Mouse (Mus musculus): ENCODE results near the gene Chrnb1. TPM values are rescaled to one million over a fixed set of nuclear protein-coding genes. Genes with fewer than 3 reads are reported as not detected.

The Chrnb1 gene
- total and polyA plus RNA-seq, 3 experiments = 0.31 to 1.6 TPM; not detected in 1

- no peaks in the 10 kb centered on the region for H3K4me1 ChIP-seq (ENCODE audit: control insufficient read depth in 1 of 2, insufficient read depth in 2 of 2, low read length in 2 of 2)
These were observed 27.7 kb upstream of the Chrnb1 start for GRCm38 (mm10) chr11:69823456-69823855.

GRCm38 (mm10) chr11:69822080-69822479 lies 26.3 kb upstream of the Chrnb1 start, which contains the start of gene Spem1:
Gene Spem1 (minus strand): TSS chr11:69822180.
- H3K36me3 ChIP-seq (ENCODE audit: control insufficient read depth in 1 of 2, insufficient read depth in 2 of 2, low read length in 2 of 2) = no peaks in the 10 kb centered on the region
- no peak for DNase-seq (ENCODE audit: low read depth, low spot score)
- H3K4me1 ChIP-seq (ENCODE audit: control insufficient read depth in 1 of 2, insufficient read depth in 2 of 2, low read length in 2 of 2) = no peaks in the 10 kb centered on the region
- H3K27me3 ChIP-seq (ENCODE audit: control insufficient read depth in 1 of 2, insufficient read depth in 2 of 2, low read length in 2 of 2) = 0 out of 4 replicates have a peak, but pooled peaks cover 0 to 2% of the 10 kb centered on the region in 2 experiments
- H3K9ac ChIP-seq (ENCODE audit: control insufficient read depth, low read depth, low read length, poor library complexity, severe bottlenecking) = no peak within 1 kb of the TSS
- TF ChIP-seq ETS1 (IDR thresholded peaks at IDR 0.05; ENCODE audit: low read depth, low read length) (no peak), GABPA (IDR thresholded peaks at IDR 0.05; ENCODE audit: low read depth, low read length) (no peak), ELF1 (IDR thresholded peaks at IDR 0.05; ENCODE audit: low read depth, low read length) (no peak), CHD2 (IDR thresholded peaks at IDR 0.05; ENCODE audit: low read length) (no peak), ZNF384 (IDR thresholded peaks at IDR 0.05; ENCODE audit: low read depth, low read length) (no peak)
- no peaks in the 10 kb centered on the region for H3K9me3 ChIP-seq (replicated peaks; ENCODE audit: insufficient read depth, low read length)
- H3K27ac ChIP-seq (ENCODE audit: control insufficient read depth, low read depth, low read length) = no peak within 1 kb of the TSS
- H3K4me3 ChIP-seq (ENCODE audit: control insufficient read depth in 1 of 2, insufficient read depth in 1 of 2, low read depth in 2 of 2, low read length in 2 of 2) = no peak within 1 kb of the TSS
- H3K79me2 ChIP-seq (ENCODE audit: control insufficient read depth, insufficient read depth, low read length, poor library complexity) = no peaks in the 10 kb centered on the region

More at GRCm38 (mm10) chr11:69823456-69823855, 27.7 kb upstream of the Chrnb1 start:
- H3K27me3 ChIP-seq (ENCODE audit: control insufficient read depth in 1 of 2, insufficient read depth in 2 of 2, low read length in 2 of 2) = no peaks in the 10 kb centered on the region
- no peaks in the 10 kb centered on the region for H3K9me3 ChIP-seq (replicated peaks; ENCODE audit: insufficient read depth, low read length)
- H3K4me3 ChIP-seq (ENCODE audit: control insufficient read depth in 1 of 2, insufficient read depth in 1 of 2, low read depth in 2 of 2, low read length in 2 of 2) = no peak overlapping the region
- no peaks in the 10 kb centered on the region for H3K79me2 ChIP-seq (ENCODE audit: control insufficient read depth, insufficient read depth, low read length, poor library complexity)
- TF ChIP-seq UBTF (IDR thresholded peaks at IDR 0.05; ENCODE audit: borderline replicate concordance, insufficient read depth, low read depth, low read length) (no peak), NELFE (IDR thresholded peaks at IDR 0.05; ENCODE audit: low read depth, low read length) (no peak), MXI1 (IDR thresholded peaks at IDR 0.05; ENCODE audit: low read depth, low read length) (no peak), MAZ (IDR thresholded peaks at IDR 0.05; ENCODE audit: low read depth, low read length) (no peak), CHD1 (IDR thresholded peaks at IDR 0.05; ENCODE audit: low read depth, low read length) (no peak), TCF12 (IDR thresholded peaks at IDR 0.05; ENCODE audit: low read depth, low read length) (no peak), USF2 (IDR thresholded peaks at IDR 0.05; ENCODE audit: borderline replicate concordance in 1 of 2, insufficient read depth in 1 of 2, low read depth in 1 of 2, low read length in 2 of 2) (no peak), GABPA (IDR thresholded peaks at IDR 0.05; ENCODE audit: low read depth, low read length) (no peak), SMC3 (IDR thresholded peaks at IDR 0.05; ENCODE audit: low read depth, low read length) (no peak), KAT2A (conservative IDR thresholded peaks at IDR 0.05; ENCODE audit: low read depth, low read length) (no peak), POLR2AphosphoS5 (IDR thresholded peaks at IDR 0.05; ENCODE audit: borderline replicate concordance, low read depth, low read length) (no peak), CTCF (IDR thresholded peaks at IDR 0.05 in 2 of 3, conservative IDR thresholded peaks at IDR 0.05 in 1 of 3; ENCODE audit: control insufficient read depth in 1 of 3, insufficient read depth in 1 of 3, low read depth in 2 of 3, low read length in 3 of 3, poor library complexity in 1 of 3, severe bottlenecking in 1 of 3) (no peak), TBP (IDR thresholded peaks at IDR 0.05; ENCODE audit: low read depth, low read length) (no peak), MYB (IDR thresholded peaks at IDR 0.05; ENCODE audit: low read depth, low read length) (no peak), RCOR1 (IDR thresholded peaks at IDR 0.05; ENCODE audit: low read depth, low read length) (no peak), POLR2A (IDR thresholded peaks at IDR 0.05; ENCODE audit: control insufficient read depth in 1 of 2, insufficient read depth in 1 of 2, low read depth in 1 of 2, low read length in 2 of 2, poor library complexity in 1 of 2) (no peak), ZNF384 (IDR thresholded peaks at IDR 0.05; ENCODE audit: low read depth, low read length) (no peak), USF1 (IDR thresholded peaks at IDR 0.05; ENCODE audit: low read depth, low read length) (no peak)
- no peaks in the 10 kb centered on the region; a peak in 1 of 4 replicates for H3K36me3 ChIP-seq (ENCODE audit: control insufficient read depth in 1 of 2, insufficient read depth in 2 of 2, low read length in 2 of 2)
- DNase-seq (ENCODE audit: low read depth, low spot score) = no peak
- no peak overlapping the region for H3K9ac ChIP-seq (ENCODE audit: control insufficient read depth, low read depth, low read length, poor library complexity, severe bottlenecking)
- no peak overlapping the region for H3K27ac ChIP-seq (ENCODE audit: control insufficient read depth, low read depth, low read length)
